Mouse (Mus musculus): Measurements from ENCODE around the gene Stk33. TPM values are rescaled to one million over a fixed set of nuclear protein-coding genes. Genes with fewer than 3 reads are reported as not detected.
A peak's percentile ranks its signal among the peaks of the same experiment; 100 is the strongest.

Gene Stk33
- polyA plus RNA-seq (2011; ENCODE audit: insufficient read depth, insufficient read length, low read depth, missing spikeins): 0.48 TPM in 1 of 2 replicates, not detected in the other

GRCm38 (mm10) chr7:109438781-109439591 is at the start of gene Stk33:
TSS of gene Stk33 (minus strand) at chr7:109439081.
- H3K36me3 ChIP-seq (ENCODE audit: control insufficient read depth, insufficient read depth, low read length, poor library complexity, severe bottlenecking): no peaks in the 10 kb centered on the region
- no peak within 1 kb of the TSS for H3K27ac ChIP-seq (ENCODE audit: insufficient read depth, low read length)
- TF ChIP-seq POLR2A (IDR thresholded peaks at IDR 0.05; ENCODE audit: insufficient read depth, low read length) (no peak), EP300 (IDR thresholded peaks at IDR 0.05; ENCODE audit: insufficient read depth, low read depth, low read length) (no peak), CTCF (IDR thresholded peaks at IDR 0.05; ENCODE audit: low read depth, low read length) (no peak)
- H3K4me1 ChIP-seq (ENCODE audit: control insufficient read depth, insufficient read depth, low read length): no peaks in the 10 kb centered on the region
- peak within 1 kb of the TSS; percentile 19 for H3K4me3 ChIP-seq (ENCODE audit: low read depth, low read length)
- H3K9me3 ChIP-seq (replicated peaks; ENCODE audit: control insufficient read depth, insufficient read depth, low read length, poor library complexity, severe bottlenecking): no peaks in the 10 kb centered on the region
- peak within 1 kb of the TSS; percentile 31; the same call in 1 of the 2 replicates for H3K9ac ChIP-seq (ENCODE audit: low read depth, poor library complexity, severe bottlenecking)
- peaks cover 5% of the 10 kb centered on the region for H3K27me3 ChIP-seq (ENCODE audit: control insufficient read depth, insufficient read depth, low read length, poor library complexity, severe bottlenecking)

- H3K27me3 ChIP-seq (ENCODE audit: control insufficient read depth, insufficient read depth, low read length, poor library complexity, severe bottlenecking): no peaks in the 10 kb centered on the region
- H3K4me1 ChIP-seq (ENCODE audit: control insufficient read depth, insufficient read depth, low read length): no peaks in the 10 kb centered on the region
- no peaks in the 10 kb centered on the region for H3K36me3 ChIP-seq (ENCODE audit: control insufficient read depth, insufficient read depth, low read length, poor library complexity, severe bottlenecking)
- H3K27ac ChIP-seq (ENCODE audit: insufficient read depth, low read length): no peak overlapping the region
- H3K9me3 ChIP-seq (replicated peaks; ENCODE audit: control insufficient read depth, insufficient read depth, low read length, poor library complexity, severe bottlenecking): no peaks in the 10 kb centered on the region
- H3K4me3 ChIP-seq (ENCODE audit: low read depth, low read length): no peak overlapping the region
- TF ChIP-seq POLR2A (IDR thresholded peaks at IDR 0.05; ENCODE audit: insufficient read depth, low read length): no peak
- no peak for TF ChIP-seq EP300 (IDR thresholded peaks at IDR 0.05; ENCODE audit: insufficient read depth, low read depth, low read length)
- TF ChIP-seq CTCF (IDR thresholded peaks at IDR 0.05; ENCODE audit: low read depth, low read length): no peak
- no peak overlapping the region for H3K9ac ChIP-seq (ENCODE audit: low read depth, poor library complexity, severe bottlenecking)
Observed at GRCm38 (mm10) chr7:109484221-109484620, 45.3 kb upstream of the Stk33 start.

GRCm38 (mm10) chr7:109480765-109481197 is 41.9 kb upstream of the Stk33 start:
- Histone ChIP-seq H3K9ac (ENCODE audit: low read depth, poor library complexity, severe bottlenecking) (no peak overlapping the region), H3K36me3 (ENCODE audit: control insufficient read depth, insufficient read depth, low read length, poor library complexity, severe bottlenecking) (no peaks in the 10 kb centered on the region), H3K27ac (ENCODE audit: insufficient read depth, low read length) (no peak overlapping the region), H3K9me3 (replicated peaks; ENCODE audit: control insufficient read depth, insufficient read depth, low read length, poor library complexity, severe bottlenecking) (no peaks in the 10 kb centered on the region), H3K27me3 (ENCODE audit: control insufficient read depth, insufficient read depth, low read length, poor library complexity, severe bottlenecking) (no peaks in the 10 kb centered on the region), H3K4me3 (ENCODE audit: low read depth, low read length) (no peak overlapping the region), H3K4me1 (ENCODE audit: control insufficient read depth, insufficient read depth, low read length) (no peaks in the 10 kb centered on the region)
- TF ChIP-seq CTCF (IDR thresholded peaks at IDR 0.05; ENCODE audit: low read depth, low read length) (no peak), EP300 (IDR thresholded peaks at IDR 0.05; ENCODE audit: insufficient read depth, low read depth, low read length) (no peak), POLR2A (IDR thresholded peaks at IDR 0.05; ENCODE audit: insufficient read depth, low read length) (no peak)

- no peak overlapping the region for H3K9ac ChIP-seq (ENCODE audit: low read depth, poor library complexity, severe bottlenecking)
- no peaks in the 10 kb centered on the region for H3K4me1 ChIP-seq (ENCODE audit: control insufficient read depth, insufficient read depth, low read length)
- no peaks in the 10 kb centered on the region for H3K36me3 ChIP-seq (ENCODE audit: control insufficient read depth, insufficient read depth, low read length, poor library complexity, severe bottlenecking)
- H3K9me3 ChIP-seq (replicated peaks; ENCODE audit: control insufficient read depth, insufficient read depth, low read length, poor library complexity, severe bottlenecking): no peaks in the 10 kb centered on the region
- H3K27me3 ChIP-seq (ENCODE audit: control insufficient read depth, insufficient read depth, low read length, poor library complexity, severe bottlenecking): no peaks in the 10 kb centered on the region
- H3K4me3 ChIP-seq (ENCODE audit: low read depth, low read length): no peak overlapping the region
- no peak overlapping the region for H3K27ac ChIP-seq (ENCODE audit: insufficient read depth, low read length)
- TF ChIP-seq EP300 (IDR thresholded peaks at IDR 0.05; ENCODE audit: insufficient read depth, low read depth, low read length): no peak
- TF ChIP-seq POLR2A (IDR thresholded peaks at IDR 0.05; ENCODE audit: insufficient read depth, low read length): no peak
- no peak for TF ChIP-seq CTCF (IDR thresholded peaks at IDR 0.05; ENCODE audit: low read depth, low read length)
Observed at GRCm38 (mm10) chr7:109477926-109478325, 39.0 kb upstream of the Stk33 start.

GRCm38 (mm10) chr7:109470700-109471099 is 31.8 kb upstream of the Stk33 start:
- no peaks in the 10 kb centered on the region for H3K36me3 ChIP-seq (ENCODE audit: control insufficient read depth, insufficient read depth, low read length, poor library complexity, severe bottlenecking)
- no peaks in the 10 kb centered on the region for H3K27me3 ChIP-seq (ENCODE audit: control insufficient read depth, insufficient read depth, low read length, poor library complexity, severe bottlenecking)

GRCm38 (mm10) chr7:109468262-109468701 is 29.4 kb upstream of the Stk33 start:
- Histone ChIP-seq H3K27me3 (ENCODE audit: control insufficient read depth, insufficient read depth, low read length, poor library complexity, severe bottlenecking) (no peaks in the 10 kb centered on the region), H3K4me1 (ENCODE audit: control insufficient read depth, insufficient read depth, low read length) (no peaks in the 10 kb centered on the region), H3K9me3 (replicated peaks; ENCODE audit: control insufficient read depth, insufficient read depth, low read length, poor library complexity, severe bottlenecking) (no peaks in the 10 kb centered on the region), H3K4me3 (ENCODE audit: low read depth, low read length) (no peak overlapping the region), H3K27ac (ENCODE audit: insufficient read depth, low read length) (no peak overlapping the region), H3K9ac (ENCODE audit: low read depth, poor library complexity, severe bottlenecking) (no peak overlapping the region), H3K36me3 (ENCODE audit: control insufficient read depth, insufficient read depth, low read length, poor library complexity, severe bottlenecking) (no peaks in the 10 kb centered on the region)
- TF ChIP-seq CTCF (IDR thresholded peaks at IDR 0.05; ENCODE audit: low read depth, low read length): no peak
- no peak for TF ChIP-seq POLR2A (IDR thresholded peaks at IDR 0.05; ENCODE audit: insufficient read depth, low read length)
- no peak for TF ChIP-seq EP300 (IDR thresholded peaks at IDR 0.05; ENCODE audit: insufficient read depth, low read depth, low read length)

More at GRCm38 (mm10) chr7:109470700-109471099, 31.8 kb upstream of the Stk33 start:
- H3K9me3 ChIP-seq (replicated peaks; ENCODE audit: control insufficient read depth, insufficient read depth, low read length, poor library complexity, severe bottlenecking): no peaks in the 10 kb centered on the region
- TF ChIP-seq CTCF (IDR thresholded peaks at IDR 0.05; ENCODE audit: low read depth, low read length) (no peak), POLR2A (IDR thresholded peaks at IDR 0.05; ENCODE audit: insufficient read depth, low read length) (no peak), EP300 (IDR thresholded peaks at IDR 0.05; ENCODE audit: insufficient read depth, low read depth, low read length) (no peak)
- no peak overlapping the region for H3K9ac ChIP-seq (ENCODE audit: low read depth, poor library complexity, severe bottlenecking)
- H3K27ac ChIP-seq (ENCODE audit: insufficient read depth, low read length): no peak overlapping the region
- no peak overlapping the region for H3K4me3 ChIP-seq (ENCODE audit: low read depth, low read length)
- no peaks in the 10 kb centered on the region for H3K4me1 ChIP-seq (ENCODE audit: control insufficient read depth, insufficient read depth, low read length)
